Mouse (Mus musculus) limb, embryonic 10.5 days (tissue): ENCODE results near the gene Apol7b. TPM values are rescaled to one million over a fixed set of nuclear protein-coding genes. Genes with fewer than 3 reads are reported as not detected.

Source experiments
- DNase-seq: peaks from one replicate; pipeline ENCODE4 v3.0.0-alpha.2; 2017; ENCODE audit warnings: low spot score
- H3K27ac ChIP-seq: fragments of 300-500 bp; sonication (generic); 2 replicates; pipeline ENCODE4 v1.5.1; 2016; ENCODE audit warnings: mild to moderate bottlenecking
- H3K27me3 ChIP-seq: fragments of 300-500 bp; sonication (generic); 2 replicates; pipeline ENCODE4 v1.6.1; 2016; ENCODE audit warnings: low read depth, mild to moderate bottlenecking; ENCODE audit not compliant: poor library complexity, severe bottlenecking
- H3K36me3 ChIP-seq: fragments of 300-500 bp; sonication (generic); 2 replicates; pipeline ENCODE4 v1.6.1; 2016; ENCODE audit warnings: mild to moderate bottlenecking, moderate library complexity
- H3K4me1 ChIP-seq: fragments of 300-500 bp; sonication (generic); 2 replicates; pipeline ENCODE4 v1.6.1; 2016
- H3K4me3 ChIP-seq: fragments of 300-500 bp; sonication (generic); 2 replicates; pipeline ENCODE4 v1.5.1; 2016; ENCODE audit warnings: mild to moderate bottlenecking, moderate library complexity
- H3K9me3 ChIP-seq: fragments of 300-500 bp; sonication (generic); replicated peaks from 2 replicates; pipeline ENCODE4 v1.6.1; 2016; ENCODE audit warnings: mild to moderate bottlenecking
- WGBS: fragments of 180-500 bp; shearing (Covaris S2); methylation state at CpG from one replicate; pipeline ENCODE4 v1.1.7; 2016; 5-methylcytosine and 5-hydroxymethylcytosine counted together
- polyA plus RNA-seq: library from polyadenylated mRNA; unstranded; fragments of >200 nt; fragmentation: Nextera tagmentation; extraction: Ambion mirVana; gene quantifications from 2 replicates; pipeline ENCODE4 v1.2.1, GENCODE M21; 2016

Gene Apol7b
- polyA plus RNA-seq, 1 experiment from 2014 or later: not detected

GRCm38 (mm10) chr15:77379921-77380320, 67.4 kb downstream of the Apol7b start:
- Histone ChIP-seq H3K27ac (no peak overlapping the region), H3K4me1 (no peaks in the 10 kb centered on the region), H3K36me3 (no peaks in the 10 kb centered on the region), H3K27me3 (no peaks in the 10 kb centered on the region), H3K9me3 (no peaks in the 10 kb centered on the region), H3K4me3 (no peak overlapping the region)
- 61% methylated on average over 4 of the region's 4 CpGs for WGBS
- no peak for DNase-seq

GRCm38 (mm10) chr15:77377419-77377818, 69.9 kb downstream of the Apol7b start:
- Histone ChIP-seq H3K4me3 (no peak overlapping the region), H3K27me3 (no peaks in the 10 kb centered on the region), H3K27ac (no peak overlapping the region), H3K4me1 (no peaks in the 10 kb centered on the region), H3K9me3 (no peaks in the 10 kb centered on the region), H3K36me3 (no peaks in the 10 kb centered on the region)
- no peak for DNase-seq
- WGBS: 96% methylated on average over 4 of the region's 4 CpGs

- no peak overlapping the region for H3K27ac ChIP-seq
- H3K4me3 ChIP-seq: no peak overlapping the region
- no peaks in the 10 kb centered on the region for H3K27me3 ChIP-seq
- no peaks in the 10 kb centered on the region for H3K9me3 ChIP-seq
- 90% methylated on average over 7 of the region's 7 CpGs for WGBS
- no peak for DNase-seq
- no peaks in the 10 kb centered on the region for H3K4me1 ChIP-seq
- no peaks in the 10 kb centered on the region for H3K36me3 ChIP-seq
These were observed 70.4 kb downstream of the Apol7b start for GRCm38 (mm10) chr15:77376920-77377319.

Other genes with a start within 250 kb of the Apol7b start
- gene Rbfox2, start 140.5 kb downstream of the Apol7b start, polyA plus RNA-seq: 45.8 and 62.6 TPM in 2 replicates
- not detected in 2 replicates for gene Apol7a, start 48.4 kb downstream of the Apol7b start, polyA plus RNA-seq
- gene Apol9a, start 36.4 kb downstream of the Apol7b start, polyA plus RNA-seq: not detected in 2 replicates
- not detected in 2 replicates for gene Apol10a, start 29.6 kb upstream of the Apol7b start, polyA plus RNA-seq
- gene Apol11a, start 60.8 kb upstream of the Apol7b start, polyA plus RNA-seq: not detected in 2 replicates
- gene Apol7c, start 85.8 kb upstream of the Apol7b start, polyA plus RNA-seq: not detected in 2 replicates
- not detected in 2 replicates for gene 1700025B11Rik, start 114.4 kb upstream of the Apol7b start, polyA plus RNA-seq
- gene Apol10b, start 148.6 kb upstream of the Apol7b start, polyA plus RNA-seq: 0.14 TPM in 1 of 2 replicates, not detected in the other
- not detected in 2 replicates for gene Gm36245, start 151.8 kb upstream of the Apol7b start, polyA plus RNA-seq
- not detected in 2 replicates for gene Apol11b, start 195.8 kb upstream of the Apol7b start, polyA plus RNA-seq